18 mouse cellular contexts compared by ENCODE assay signal in the genomic region with DNA sequence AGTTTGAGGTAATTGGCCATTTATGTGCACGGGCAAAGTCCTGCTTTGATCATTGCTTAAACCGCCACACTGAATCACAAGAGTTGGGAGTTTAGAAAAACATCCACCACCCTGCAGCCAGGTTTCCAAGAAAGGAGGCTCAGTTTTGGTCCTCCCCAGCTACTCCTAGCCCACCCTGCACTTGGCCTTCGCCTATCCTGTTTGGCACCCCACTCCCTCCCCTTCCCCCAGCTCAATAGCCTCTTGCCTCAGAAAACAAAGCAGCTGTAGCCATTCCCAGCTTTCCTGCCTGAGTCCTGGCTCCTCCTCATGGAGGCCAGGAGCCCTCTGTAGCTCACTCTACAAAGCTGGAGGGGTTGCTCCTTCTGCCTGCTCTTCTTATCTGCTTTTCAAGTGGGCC. TPM values are rescaled to one million over a fixed set of nuclear protein-coding genes. Genes with fewer than 3 reads are reported as not detected.
DNase-seq lines count a peak whose midpoint lies in the region; ATAC-seq and TF ChIP-seq lines count a peak whose summit lies in the region.
"Had no signal": no experiment of that assay in that cellular context is flagged by ENCODE, and none has a peak within 500 bp of the region (broad histone marks: within the 10 kb centered on the region; RNA-seq: fewer than 3 reads in every experiment).

No protein-coding gene starts in this region.

- no peaks in the 10 kb centered on the region for H3K27me3 ChIP-seq in forebrain, embryonic 14.5 days (replicated peaks; ENCODE audit: control insufficient read depth, insufficient read depth, low read length)
- no peaks in the 10 kb centered on the region for H3K27me3 ChIP-seq in forebrain, embryonic 13.5 days
- no peaks in the 10 kb centered on the region for H3K27me3 ChIP-seq in heart, embryonic 13.5 days (replicated peaks)
- H3K27me3 ChIP-seq in forebrain, postnatal 0 days (ENCODE audit: insufficient read depth, low read length), result no peaks in the 10 kb centered on the region
- H3K27me3 ChIP-seq: embryonic facial prominence, embryonic 13.5 days had no signal

- H3K4me1 ChIP-seq in forebrain, embryonic 14.5 days (ENCODE audit: control insufficient read depth, insufficient read depth, low read length), result no peaks in the 10 kb centered on the region
- H3K4me1 ChIP-seq in forebrain, embryonic 13.5 days, result peaks cover 5% of the 10 kb centered on the region
- peaks cover 5% of the 10 kb centered on the region; the same call in 1 of the 2 replicates for H3K4me1 ChIP-seq in heart, embryonic 13.5 days
- H3K4me1 ChIP-seq in forebrain, postnatal 0 days (ENCODE audit: insufficient read depth), result no peaks in the 10 kb centered on the region
- H3K4me1 ChIP-seq: embryonic facial prominence, embryonic 13.5 days; hindbrain, embryonic 10.5 days had no signal

- WGBS in forebrain, embryonic 14.5 days, result 35% methylated on average over 3 of the region's 3 CpGs
- 51% methylated on average over 3 of the region's 3 CpGs for WGBS in forebrain, embryonic 13.5 days
- 62% methylated on average over 3 of the region's 3 CpGs for WGBS in heart, embryonic 13.5 days
- 26% methylated on average over 3 of the region's 3 CpGs for WGBS in forebrain, postnatal 0 days

- H3K4me2 ChIP-seq in forebrain, embryonic 14.5 days (ENCODE audit: low read length), result no peak overlapping the region
- no peak overlapping the region for H3K4me2 ChIP-seq in forebrain, embryonic 13.5 days
- H3K4me2 ChIP-seq in heart, embryonic 13.5 days, result no peak overlapping the region
- no peak overlapping the region for H3K4me2 ChIP-seq in forebrain, postnatal 0 days (ENCODE audit: low read depth)
- H3K4me2 ChIP-seq: embryonic facial prominence, embryonic 13.5 days; hindbrain, embryonic 14.5 days had no signal

- ATAC-seq in forebrain, embryonic 14.5 days, result no peak
- no peak for ATAC-seq in forebrain, embryonic 13.5 days
- ATAC-seq in heart, embryonic 13.5 days (ENCODE audit: extremely low read depth, insufficient number of reproducible peaks, low FRiP score, low TSS enrichment), result no peak
- peak; percentile 66 for ATAC-seq in forebrain, postnatal 0 days
- ATAC-seq: intestine, embryonic 16.5 days had no signal

- H3K9me3 ChIP-seq in forebrain, embryonic 14.5 days (replicated peaks; ENCODE audit: control insufficient read depth, low read length), result no peaks in the 10 kb centered on the region
- H3K9me3 ChIP-seq in forebrain, embryonic 13.5 days (replicated peaks), result no peaks in the 10 kb centered on the region
- H3K9me3 ChIP-seq in heart, embryonic 13.5 days, result no peaks in the 10 kb centered on the region
- H3K9me3 ChIP-seq in forebrain, postnatal 0 days (ENCODE audit: low read length), result no peaks in the 10 kb centered on the region

- no peak for TF ChIP-seq CTCF in forebrain, postnatal 0 days (IDR thresholded peaks at IDR 0.05; ENCODE audit: low read depth)

- no peak overlapping the region for H3K9ac ChIP-seq in forebrain, embryonic 14.5 days (ENCODE audit: low read length)
- H3K9ac ChIP-seq in forebrain, embryonic 13.5 days, result no peak overlapping the region
- H3K9ac ChIP-seq in heart, embryonic 13.5 days, result 0 out of 2 replicates have a peak overlapping the region, but pooled peaks have one; percentile 19
- H3K9ac ChIP-seq in forebrain, postnatal 0 days, result no peak overlapping the region
- H3K9ac ChIP-seq: embryonic facial prominence, embryonic 13.5 days; hindbrain, embryonic 14.5 days had no signal

- no peak overlapping the region for H3K4me3 ChIP-seq in forebrain, embryonic 14.5 days (ENCODE audit: low read depth, low read length)
- H3K4me3 ChIP-seq in forebrain, embryonic 13.5 days, result no peak overlapping the region
- H3K4me3 ChIP-seq in heart, embryonic 13.5 days, result no peak overlapping the region
- H3K4me3 ChIP-seq in forebrain, postnatal 0 days (ENCODE audit: low read depth, low read length), result no peak overlapping the region
- H3K4me3 ChIP-seq: embryonic facial prominence, embryonic 13.5 days; heart, adult 2 months; hindbrain, embryonic 10.5 days had no signal

- no peaks in the 10 kb centered on the region for H3K36me3 ChIP-seq in forebrain, embryonic 14.5 days (ENCODE audit: control insufficient read depth, insufficient read depth, low read length)
- no peaks in the 10 kb centered on the region for H3K36me3 ChIP-seq in forebrain, embryonic 13.5 days (ENCODE audit: poor library complexity, severe bottlenecking)
- H3K36me3 ChIP-seq in heart, embryonic 13.5 days, result no peaks in the 10 kb centered on the region
- no peaks in the 10 kb centered on the region for H3K36me3 ChIP-seq in forebrain, postnatal 0 days (ENCODE audit: insufficient read depth)
- H3K36me3 ChIP-seq: embryonic facial prominence, embryonic 13.5 days; hindbrain, embryonic 10.5 days had no signal

- no peak overlapping the region for H3K27ac ChIP-seq in forebrain, embryonic 14.5 days (ENCODE audit: low read depth, low read length)
- H3K27ac ChIP-seq in forebrain, embryonic 13.5 days, result no peak overlapping the region
- H3K27ac ChIP-seq in heart, embryonic 13.5 days (replicated peaks), result no peak overlapping the region
- no peak overlapping the region for H3K27ac ChIP-seq in forebrain, postnatal 0 days (ENCODE audit: low read depth, low read length)
- H3K27ac ChIP-seq: embryonic facial prominence, embryonic 13.5 days; heart, adult 2 months; hindbrain, embryonic 10.5 days; hindbrain, embryonic 14.5 days had no signal

- DNase-seq in forebrain, embryonic 14.5 days (ENCODE audit: low spot score), result peak; percentile 28
- no peak for DNase-seq in heart, adult 11 months
- peak; percentile 55 to 65 for DNase-seq in right cerebral cortex, postnatal 10 days (ENCODE audit: low spot score in 2 of 2)
- no peak for DNase-seq in right cerebral cortex, postnatal 36 days (ENCODE audit: low spot score in 2 of 2)
- no peak for DNase-seq in forebrain, postnatal 0 days
- no peak for DNase-seq in spleen, adult 12 weeks (ENCODE audit: low spot score)
- DNase-seq: adrenal gland, postnatal 10 days; cerebellum, adult 11-12 months; cerebellum, adult 9-10 months; cerebellum, postnatal 25 days; gastrocnemius, postnatal 10 days; heart, adult 2 months had no signal

RNA-seq across cellular contexts. Expression of a gene that starts 37.1 kb away (rescaled TPM):
- polyA plus RNA-seq in forebrain, embryonic 14.5 days (2014; fragmentation: Nextera tagmentation; extraction: Ambion mirVana), result 129 and 130 TPM in 2 replicates
- 128 and 142 TPM in 2 replicates for polyA plus RNA-seq in forebrain, embryonic 13.5 days (2015; fragmentation: Nextera tagmentation; extraction: Ambion mirVana)
- polyA plus RNA-seq in heart, embryonic 13.5 days (2015; fragmentation: Nextera tagmentation; extraction: Ambion mirVana), result 93.8 and 107 TPM in 2 replicates
- 65.9 and 85.8 TPM in 2 replicates for total RNA-seq in forebrain, postnatal 0 days (2014; rRNA removed)
- polyA plus RNA-seq in forebrain, postnatal 0 days (2015; fragmentation: Nextera tagmentation; extraction: Ambion mirVana), result 75.1 and 75.2 TPM in 2 replicates

RNA-seq across cellular contexts. Expression of a gene that starts 42.7 kb away (rescaled TPM):
- 554 and 764 TPM in 2 replicates for polyA plus RNA-seq in forebrain, embryonic 14.5 days (2014; fragmentation: Nextera tagmentation; extraction: Ambion mirVana)
- 791 and 827 TPM in 2 replicates for polyA plus RNA-seq in forebrain, embryonic 13.5 days (2015; fragmentation: Nextera tagmentation; extraction: Ambion mirVana)
- polyA plus RNA-seq in heart, embryonic 13.5 days (2015; fragmentation: Nextera tagmentation; extraction: Ambion mirVana), result 315 and 377 TPM in 2 replicates
- total RNA-seq in forebrain, postnatal 0 days (2014; rRNA removed), result 72.0 and 101 TPM in 2 replicates
- polyA plus RNA-seq in forebrain, postnatal 0 days (2015; fragmentation: Nextera tagmentation; extraction: Ambion mirVana), result 308 and 448 TPM in 2 replicates

Comparison
In these comparisons a context has a peak if more than half of its experiments do, and no peak if none do; other contexts are left out.
1. DNase-seq: peak in forebrain, embryonic 14.5 days (single experiment) and right cerebral cortex, postnatal 10 days (2 of 2); none in heart, adult 11 months (single experiment), right cerebral cortex, postnatal 36 days (0 of 2), forebrain, postnatal 0 days (single experiment) and spleen, adult 12 weeks (single experiment).